Mouse (Mus musculus): ENCODE data around the gene Srp54c. TPM values are rescaled to one million over a fixed set of nuclear protein-coding genes. Genes with fewer than 3 reads are reported as not detected.

Gene Srp54c
- polyA plus RNA-seq, 1 experiment from 2014 or later, result 83.2 TPM

Other genes starting within 250 kb of the Srp54c start
- gene Gm20403, start 243.6 kb upstream of the Srp54c start, polyA plus RNA-seq (2015; fragmentation: Nextera tagmentation; extraction: Ambion mirVana), result not detected in 2 replicates
- gene Baz1a, start 215.8 kb upstream of the Srp54c start, polyA plus RNA-seq (2015; fragmentation: Nextera tagmentation; extraction: Ambion mirVana), result 11.5 and 13.2 TPM in 2 replicates
- gene 2700097O09Rik, start 150.1 kb upstream of the Srp54c start, polyA plus RNA-seq (2015; fragmentation: Nextera tagmentation; extraction: Ambion mirVana), result 31.7 and 33.9 TPM in 2 replicates
- 193 and 210 TPM in 2 replicates for gene Srp54a, start 149.9 kb upstream of the Srp54c start, polyA plus RNA-seq (2015; fragmentation: Nextera tagmentation; extraction: Ambion mirVana)
- gene Fam177a, start 105.7 kb upstream of the Srp54c start, polyA plus RNA-seq (2015; fragmentation: Nextera tagmentation; extraction: Ambion mirVana), result 48.1 and 49.9 TPM in 2 replicates
- gene Srp54b, start 75.1 kb upstream of the Srp54c start, polyA plus RNA-seq (2015; fragmentation: Nextera tagmentation; extraction: Ambion mirVana), result 65.0 and 67.9 TPM in 2 replicates
- not detected in 2 replicates for gene 1700047I17Rik2, start 30.6 kb upstream of the Srp54c start, polyA plus RNA-seq (2015; fragmentation: Nextera tagmentation; extraction: Ambion mirVana)
- 9.7 and 11.8 TPM in 2 replicates for gene 1110008L16Rik, start 69.4 kb downstream of the Srp54c start, polyA plus RNA-seq (2015; fragmentation: Nextera tagmentation; extraction: Ambion mirVana)
- 25.6 and 27.2 TPM in 2 replicates for gene Ppp2r3c, start 72.8 kb downstream of the Srp54c start, polyA plus RNA-seq (2015; fragmentation: Nextera tagmentation; extraction: Ambion mirVana)
- gene Psma6, start 154.1 kb downstream of the Srp54c start, polyA plus RNA-seq (2015; fragmentation: Nextera tagmentation; extraction: Ambion mirVana), result 446 and 454 TPM in 2 replicates